Mouse (Mus musculus) midbrain, embryonic 14.5 days (tissue): ENCODE data around the gene Fsd1l. TPM values are rescaled to one million over a fixed set of nuclear protein-coding genes. Genes with fewer than 3 reads are reported as not detected.
A peak's percentile ranks its signal among the peaks of the same experiment; 100 is the strongest.

Source experiments
- ATAC-seq: fragments of 200-750 bp; cut with Nextera tagmentation; 2 replicates; pipeline ENCODE4 v1.8.0; 2017; ENCODE audit warnings: moderate number of reproducible peaks, moderate library complexity; ENCODE audit not compliant: low FRiP score, low TSS enrichment
- DNase-seq: peaks from one replicate; pipeline ENCODE4 v3.0.0-alpha.2; 2015
- H3K27ac ChIP-seq: fragments of 300-500 bp; sonication (generic); replicated peaks from 2 replicates; pipeline ENCODE4 v1.5.1; 2014; ENCODE audit warnings: mild to moderate bottlenecking, low read depth, low read length, moderate library complexity
- H3K27me3 ChIP-seq: fragments of 300-500 bp; sonication (generic); 2 replicates; pipeline ENCODE4 v1.6.1; 2014; ENCODE audit warnings: low read length, control low read depth, mixed read lengths; ENCODE audit not compliant: control insufficient read depth, insufficient read depth
- H3K36me3 ChIP-seq: fragments of 300-500 bp; sonication (generic); 2 replicates; pipeline ENCODE4 v1.6.1; 2014; ENCODE audit warnings: low read length, control low read depth; ENCODE audit not compliant: control insufficient read depth, insufficient read depth
- H3K4me1 ChIP-seq: fragments of 300-500 bp; sonication (generic); 2 replicates; pipeline ENCODE4 v1.6.1; 2014; ENCODE audit warnings: mild to moderate bottlenecking, antibody characterized with exemption, low read length, control low read depth; ENCODE audit not compliant: control insufficient read depth, insufficient read depth
- H3K4me2 ChIP-seq: fragments of 300-500 bp; sonication (generic); 2 replicates; pipeline ENCODE4 v1.6.1; 2014; ENCODE audit warnings: mild to moderate bottlenecking, low read length, moderate library complexity
- H3K4me3 ChIP-seq: fragments of 300-500 bp; sonication (generic); replicated peaks from 2 replicates; pipeline ENCODE4 v1.5.1; 2014; ENCODE audit warnings: low read depth, low read length
- H3K9ac ChIP-seq: fragments of 300-500 bp; sonication (generic); replicated peaks from 2 replicates; pipeline ENCODE4 v1.6.1; 2014; ENCODE audit warnings: mild to moderate bottlenecking, low read length, moderate library complexity
- H3K9me3 ChIP-seq: fragments of 300-500 bp; sonication (generic); 2 replicates; pipeline ENCODE4 v1.6.1; 2016; ENCODE audit warnings: low read length, control low read depth, mixed read lengths; ENCODE audit not compliant: control insufficient read depth
- WGBS: fragments of 180-500 bp; shearing (Covaris S2); extraction: QIAGEN DNeasy Blood & Tissue Kit; methylation state at CpG from one replicate; pipeline ENCODE4 v1.1.7; 2014; 5-methylcytosine and 5-hydroxymethylcytosine counted together
- polyA plus RNA-seq: library from polyadenylated mRNA; unstranded; fragments of >200 nt; fragmentation: Nextera tagmentation; extraction: Ambion mirVana; gene quantifications from 2 replicates; pipeline ENCODE4 v1.2.1, GENCODE M21; 2014

The Fsd1l gene
- polyA plus RNA-seq, 1 experiment from 2014 or later: 37.0 TPM

DNA sequence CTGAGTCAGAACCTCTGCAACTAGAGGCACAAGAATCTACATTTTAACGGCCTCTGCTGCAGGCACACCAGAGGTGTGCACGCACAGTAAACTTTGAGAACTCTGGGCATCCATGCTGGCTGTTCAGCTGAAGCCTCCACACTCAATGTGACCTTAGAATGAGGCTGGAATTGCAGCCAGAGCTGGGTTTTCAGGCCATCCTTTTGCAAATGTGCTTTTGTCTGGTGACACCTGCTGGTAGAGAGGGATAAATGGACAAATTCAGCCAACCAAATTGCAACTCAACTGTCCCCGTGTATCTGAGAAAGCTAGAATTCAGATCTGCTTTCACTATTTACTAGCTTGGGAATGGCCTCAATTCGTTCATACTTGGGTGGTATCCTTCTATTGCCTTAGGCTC, 37.1 kb upstream of the Fsd1l start:
- H3K36me3 ChIP-seq: no peaks in the 10 kb centered on the region
- WGBS: 35% methylated on average over 4 of the region's 4 CpGs
- H3K9me3 ChIP-seq: no peaks in the 10 kb centered on the region
- no peak overlapping the region for H3K4me2 ChIP-seq
- H3K27me3 ChIP-seq: no peaks in the 10 kb centered on the region
- H3K27ac ChIP-seq: no peak overlapping the region
- H3K9ac ChIP-seq: no peak overlapping the region
- ATAC-seq (no peak), DNase-seq (peak; percentile 89)
- no peak overlapping the region for H3K4me3 ChIP-seq
- H3K4me1 ChIP-seq: no peaks in the 10 kb centered on the region

GRCm38 (mm10) chr4:53595246-53596062, 35.8 kb upstream of the Fsd1l start:
- DNase-seq: peak; percentile 30

DNA sequence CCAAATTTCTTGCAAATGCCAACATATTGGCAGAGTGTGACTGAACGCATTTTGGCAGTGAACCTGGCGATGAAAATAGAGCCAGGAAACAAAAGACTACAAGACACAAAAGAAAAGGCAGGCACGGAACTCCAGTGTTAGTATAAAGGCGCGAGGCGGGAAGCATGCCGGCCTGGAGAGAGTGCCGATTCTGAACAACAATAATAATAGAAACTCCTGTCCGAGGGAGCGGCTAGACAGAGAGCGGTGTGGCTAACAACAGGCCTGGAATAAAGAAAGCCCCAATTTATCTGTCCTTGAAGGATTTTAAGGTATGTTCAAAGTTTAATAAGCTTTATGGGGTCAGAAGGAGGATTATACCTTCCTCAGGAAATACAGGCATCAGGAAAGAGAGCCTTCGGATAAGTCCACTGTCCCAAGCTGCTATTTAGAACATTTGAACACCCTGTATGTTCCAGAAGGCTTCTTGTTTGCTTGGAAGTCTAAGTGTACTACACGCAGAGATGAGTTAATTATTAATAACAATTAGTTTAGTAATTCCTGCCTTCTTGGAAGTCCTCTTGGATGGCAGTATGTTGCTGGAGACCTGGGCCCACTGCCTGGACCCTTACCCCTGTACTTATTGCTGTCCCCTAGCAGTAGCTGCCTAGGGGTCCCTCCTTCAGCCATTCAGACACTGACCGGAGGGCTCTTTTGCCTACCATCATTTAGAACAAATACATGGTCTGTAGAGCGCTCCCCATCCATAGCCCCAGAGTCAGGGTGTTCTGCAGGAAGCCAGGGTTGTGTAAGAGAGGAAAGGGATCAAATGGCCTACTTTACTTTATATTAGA, 35.0 kb upstream of the Fsd1l start:
- H3K36me3 ChIP-seq: no peaks in the 10 kb centered on the region
- no peaks in the 10 kb centered on the region for H3K4me1 ChIP-seq
- H3K9me3 ChIP-seq: no peaks in the 10 kb centered on the region
- H3K4me3 ChIP-seq: no peak overlapping the region
- 42% methylated on average over 15 of the region's 15 CpGs for WGBS
- DNase-seq (peak; percentile 31), ATAC-seq (no peak)
- H3K4me2 ChIP-seq: no peak overlapping the region
- H3K27ac ChIP-seq: no peak overlapping the region
- no peaks in the 10 kb centered on the region for H3K27me3 ChIP-seq
- H3K9ac ChIP-seq: no peak overlapping the region

More at GRCm38 (mm10) chr4:53595246-53596062, 35.8 kb upstream of the Fsd1l start:
- Histone ChIP-seq H3K36me3 (no peaks in the 10 kb centered on the region), H3K4me2 (no peak overlapping the region), H3K27me3 (no peaks in the 10 kb centered on the region), H3K9ac (no peak overlapping the region), H3K4me3 (no peak overlapping the region), H3K4me1 (no peaks in the 10 kb centered on the region), H3K9me3 (no peaks in the 10 kb centered on the region), H3K27ac (no peak overlapping the region)
- peak; percentile 47; the same call in 1 of the 2 replicates for ATAC-seq
- 63% methylated on average over 12 of the region's 12 CpGs for WGBS

DNA sequence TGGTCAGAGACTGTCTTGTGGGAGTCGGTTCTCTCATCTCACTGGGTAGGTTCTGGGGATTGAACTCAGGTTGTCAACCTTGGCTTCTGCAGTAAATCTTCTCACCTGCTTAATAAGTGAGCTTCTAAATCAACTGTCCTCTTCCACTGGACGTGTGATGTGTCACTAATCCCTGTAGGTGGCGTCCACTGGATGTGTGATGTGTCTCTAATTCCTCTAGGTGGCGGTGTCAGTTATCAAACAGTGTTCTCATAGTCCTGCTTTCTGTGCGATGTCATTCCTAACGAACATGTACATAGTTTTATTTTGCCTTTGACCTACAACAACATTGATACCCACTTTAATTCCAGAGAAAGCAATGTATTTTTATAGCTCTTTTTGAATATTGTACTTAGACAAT, 30.8 kb upstream of the Fsd1l start:
- H3K9me3 ChIP-seq: no peaks in the 10 kb centered on the region
- no peak overlapping the region for H3K27ac ChIP-seq
- H3K4me2 ChIP-seq: no peak overlapping the region
- 47% methylated on average over 6 of the region's 6 CpGs for WGBS
- no peak overlapping the region for H3K9ac ChIP-seq
- no peak for ATAC-seq
- DNase-seq: peak; percentile 67
- H3K36me3 ChIP-seq: no peaks in the 10 kb centered on the region
- no peaks in the 10 kb centered on the region for H3K27me3 ChIP-seq
- H3K4me3 ChIP-seq: no peak overlapping the region
- no peaks in the 10 kb centered on the region for H3K4me1 ChIP-seq

DNA sequence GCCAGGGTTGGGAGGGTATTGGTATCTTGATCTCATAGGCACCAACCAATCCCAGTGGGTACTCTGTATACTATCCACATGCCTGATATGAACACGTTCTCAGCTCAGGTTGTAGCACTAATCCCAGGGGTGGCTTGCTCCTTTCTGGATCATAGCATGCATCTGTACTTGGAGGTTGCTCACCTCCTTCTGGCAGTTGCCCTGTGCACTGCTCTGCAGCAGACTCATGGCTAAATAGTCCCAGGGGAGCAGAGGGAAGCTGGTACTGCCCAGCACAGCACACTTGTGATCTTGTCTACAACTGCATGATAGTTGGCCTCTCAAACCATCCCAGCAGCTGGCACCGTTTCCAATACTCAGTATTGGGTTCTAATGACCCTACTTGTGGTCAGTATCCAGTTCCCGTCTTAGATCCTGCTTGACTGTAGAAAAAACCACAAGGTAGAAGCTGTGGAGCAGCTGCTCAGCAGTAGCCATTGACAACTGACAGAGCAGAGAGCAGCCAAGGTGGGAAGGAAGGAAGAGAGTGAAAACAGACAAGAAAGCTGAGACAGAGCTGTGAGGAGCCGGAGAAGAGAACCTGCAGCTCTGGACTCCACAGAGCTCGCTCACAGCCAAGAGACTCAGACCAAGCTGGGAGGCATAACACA, 16.6 kb upstream of the Fsd1l start:
- no peak overlapping the region for H3K9ac ChIP-seq
- H3K4me2 ChIP-seq: no peak overlapping the region
- no peaks in the 10 kb centered on the region for H3K27me3 ChIP-seq
- DNase-seq (no peak), ATAC-seq (no peak)
- 87% methylated on average over 5 of the region's 5 CpGs for WGBS
- H3K9me3 ChIP-seq: no peaks in the 10 kb centered on the region
- H3K4me1 ChIP-seq: no peaks in the 10 kb centered on the region
- H3K27ac ChIP-seq: no peak overlapping the region
- no peaks in the 10 kb centered on the region for H3K36me3 ChIP-seq
- H3K4me3 ChIP-seq: no peak overlapping the region

- Histone ChIP-seq H3K27ac (no peak overlapping the region), H3K36me3 (no peaks in the 10 kb centered on the region), H3K4me1 (no peaks in the 10 kb centered on the region), H3K9ac (no peak overlapping the region), H3K27me3 (no peaks in the 10 kb centered on the region), H3K4me3 (no peak overlapping the region), H3K4me2 (no peak overlapping the region), H3K9me3 (no peaks in the 10 kb centered on the region)
- ATAC-seq (no peak), DNase-seq (no peak)
- WGBS: 34% methylated on average over 3 of the region's 3 CpGs
These were observed 13.3 kb upstream of the Fsd1l start for GRCm38 (mm10) chr4:53617968-53618367.

DNA sequence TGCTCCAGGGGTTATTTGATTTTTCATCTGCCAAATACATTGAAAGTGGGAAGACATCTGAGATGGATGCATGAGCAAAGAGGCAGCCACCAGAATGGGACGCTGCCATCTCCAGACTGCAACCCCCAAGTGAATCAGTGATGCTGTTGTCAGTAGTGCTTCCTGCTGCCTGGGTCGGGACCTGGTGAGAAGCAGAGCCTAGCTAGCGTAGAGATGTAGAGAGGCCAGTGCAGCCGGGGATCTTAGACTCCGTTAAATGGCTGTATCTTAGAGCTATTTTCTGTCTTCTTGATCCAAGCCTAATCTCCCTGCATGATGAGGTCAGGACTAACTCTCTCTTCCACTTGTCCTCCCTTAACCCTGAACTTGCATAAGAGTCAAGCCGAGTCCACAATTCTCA, 11.2 kb upstream of the Fsd1l start:
- DNase-seq (no peak), ATAC-seq (no peak)
- H3K9ac ChIP-seq: no peak overlapping the region
- H3K4me3 ChIP-seq: no peak overlapping the region
- no peaks in the 10 kb centered on the region for H3K9me3 ChIP-seq
- H3K4me2 ChIP-seq: no peak overlapping the region
- H3K4me1 ChIP-seq: no peaks in the 10 kb centered on the region; the same call in 1 of the 2 replicates
- no peak overlapping the region for H3K27ac ChIP-seq
- WGBS: 82% methylated on average over 6 of the region's 6 CpGs
- H3K36me3 ChIP-seq: no peaks in the 10 kb centered on the region
- H3K27me3 ChIP-seq: no peaks in the 10 kb centered on the region

DNA sequence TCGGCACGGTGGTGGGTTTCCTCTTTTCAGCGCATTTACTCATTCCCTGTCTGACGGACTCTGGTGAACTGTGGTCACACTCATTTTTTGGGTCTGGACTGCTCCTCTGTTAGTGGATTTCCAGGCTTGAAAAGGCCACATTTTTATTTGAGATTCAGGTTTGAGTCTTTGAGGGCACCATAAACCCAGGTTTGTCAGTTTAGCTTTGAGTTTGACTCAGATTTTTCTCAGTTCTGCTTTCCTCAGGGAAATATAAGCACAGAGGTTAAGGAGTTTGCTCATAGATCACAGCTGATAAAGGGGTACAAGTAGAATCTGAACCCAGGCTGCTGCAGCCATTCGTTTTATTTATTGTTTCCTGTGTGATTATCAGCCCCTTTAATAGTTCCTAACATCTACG, 10.2 kb upstream of the Fsd1l start:
- Histone ChIP-seq H3K4me2 (no peak overlapping the region), H3K9me3 (no peaks in the 10 kb centered on the region), H3K4me3 (no peak overlapping the region), H3K4me1 (no peaks in the 10 kb centered on the region; the same call in 1 of the 2 replicates), H3K27me3 (no peaks in the 10 kb centered on the region), H3K27ac (no peak overlapping the region), H3K9ac (no peak overlapping the region), H3K36me3 (no peaks in the 10 kb centered on the region)
- WGBS: 82% methylated on average over 6 of the region's 6 CpGs
- DNase-seq: no peak
- no peak for ATAC-seq
